Mouse (Mus musculus) olfactory bulb, adult 2 months (tissue): ENCODE measurements around the gene Egln2.

ENCODE experiments used
- CTCF ChIP-seq: fragments of 200-500 bp; IDR thresholded peaks from 2 replicates; pipeline ENCODE4 v1.5.1; 2012; ENCODE audit warnings: low read depth, mild to moderate bottlenecking, low read length, moderate library complexity; ENCODE audit not compliant: insufficient read depth
- POLR2A ChIP-seq: fragments of 200-500 bp; IDR thresholded peaks from 2 replicates; pipeline ENCODE4 v1.6.1; 2012; ENCODE audit warnings: mild to moderate bottlenecking, low read depth, low read length, moderate library complexity; ENCODE audit not compliant: insufficient read depth

DNA sequence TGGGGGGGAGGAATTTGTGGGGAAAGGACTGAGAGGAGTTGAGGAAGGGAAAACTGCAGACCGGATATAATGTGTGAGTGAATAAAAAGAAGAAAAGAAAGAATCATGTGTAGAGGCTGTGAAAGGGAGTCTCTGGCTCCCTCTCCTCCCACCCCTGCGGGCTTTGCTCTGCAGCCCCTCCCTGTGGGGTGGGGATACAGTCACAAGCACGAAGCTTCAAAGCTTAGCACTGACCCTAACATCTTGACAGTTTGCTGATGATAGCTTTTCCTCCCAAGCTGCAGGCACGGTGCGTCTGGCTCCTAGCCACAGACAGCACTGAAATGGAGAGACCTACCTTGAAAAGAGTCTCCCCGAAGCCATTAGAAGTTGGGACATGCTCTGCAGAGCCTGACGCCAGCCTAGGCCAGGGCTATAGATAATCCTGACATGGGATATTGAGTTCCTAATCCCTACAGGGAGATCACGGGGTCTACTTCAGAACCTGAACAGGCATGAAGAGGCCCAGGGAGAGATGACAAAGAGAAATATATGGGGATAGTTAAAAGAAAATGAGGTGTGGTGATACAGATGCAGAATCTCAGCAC is 30.1 kb downstream of the Egln2 start:
- TF ChIP-seq CTCF (no peak), POLR2A (no peak)
